Mouse (Mus musculus): ENCODE data around the gene Gm11627.

Gm11627 gene

GRCm38 (mm10) chr11:102602816-102603495, 23.7 kb upstream of the Gm11627 start:
- DNase-seq (ENCODE audit: low spot score), result no peak

GRCm38 (mm10) chr11:102599912-102600311, 20.7 kb upstream of the Gm11627 start:
- DNase-seq (ENCODE audit: low spot score), result no peak

GRCm38 (mm10) chr11:102595341-102595820, 16.1 kb upstream of the Gm11627 start:
- no peak for DNase-seq (ENCODE audit: low spot score)

GRCm38 (mm10) chr11:102587554-102587953, 8.3 kb upstream of the Gm11627 start:
- DNase-seq (ENCODE audit: low spot score), result no peak

GRCm38 (mm10) chr11:102586445-102587130, 7.3 kb upstream of the Gm11627 start:
- DNase-seq (ENCODE audit: low spot score), result no peak

- DNase-seq (ENCODE audit: low spot score), result peak; percentile 10
Observed at GRCm38 (mm10) chr11:102582736-102583135, 3.5 kb upstream of the Gm11627 start.

- peak; percentile 33 for DNase-seq (ENCODE audit: low spot score)
Observed at GRCm38 (mm10) chr11:102582016-102582610, 2.9 kb upstream of the Gm11627 start.

GRCm38 (mm10) chr11:102581281-102582015, 2.2 kb upstream of the Gm11627 start:
- DNase-seq (ENCODE audit: low spot score), result peak; percentile 67

- DNase-seq (ENCODE audit: low spot score), result no peak
Observed at GRCm38 (mm10) chr11:102580034-102580330, 721 bp upstream of the Gm11627 start.

GRCm38 (mm10) chr11:102578341-102579118, 731 bp downstream of the Gm11627 start:
- peak; percentile 86 for DNase-seq (ENCODE audit: low spot score)

- DNase-seq (ENCODE audit: low spot score), result no peak
Observed at GRCm38 (mm10) chr11:102576050-102576754, 3.1 kb downstream of the Gm11627 start.

- DNase-seq (ENCODE audit: low spot score), result no peak
Observed at GRCm38 (mm10) chr11:102575034-102575433, 4.2 kb downstream of the Gm11627 start.

GRCm38 (mm10) chr11:102572866-102573663, 6.2 kb downstream of the Gm11627 start:
- peak; percentile 85 for DNase-seq (ENCODE audit: low spot score)

GRCm38 (mm10) chr11:102568756-102569377, 10.4 kb downstream of the Gm11627 start:
- DNase-seq (ENCODE audit: low spot score), result no peak

- DNase-seq (ENCODE audit: low spot score), result no peak
Observed at GRCm38 (mm10) chr11:102568191-102568590, 11.1 kb downstream of the Gm11627 start.

GRCm38 (mm10) chr11:102567723-102568122, 11.5 kb downstream of the Gm11627 start:
- no peak for DNase-seq (ENCODE audit: low spot score)

GRCm38 (mm10) chr11:102567157-102567556, 12.1 kb downstream of the Gm11627 start:
- no peak for DNase-seq (ENCODE audit: low spot score)

- no peak for DNase-seq (ENCODE audit: low spot score)
Observed at GRCm38 (mm10) chr11:102566290-102566689, 13.0 kb downstream of the Gm11627 start.

- no peak for DNase-seq (ENCODE audit: low spot score)
Observed at GRCm38 (mm10) chr11:102565741-102566140, 13.5 kb downstream of the Gm11627 start.

Data from ovary, postnatal 36 days (tissue).